13 mouse cellular contexts compared by ENCODE assay signal in genomic region chr16:90832495-90832894, GRCm38 (mm10). TPM values are rescaled to one million over a fixed set of nuclear protein-coding genes. Genes with fewer than 3 reads are reported as not detected.
A peak's percentile ranks its signal among the peaks of the same experiment; 100 is the strongest.
DNase-seq lines count a peak whose midpoint lies in the region; ATAC-seq and TF ChIP-seq lines count a peak whose summit lies in the region.
"Had no signal": no experiment of that assay in that cellular context is flagged by ENCODE, and none has a peak within 500 bp of the region (broad histone marks: within the 10 kb centered on the region; RNA-seq: fewer than 3 reads in every experiment).

No protein-coding gene starts in this region.

- peak overlapping the region; percentile 23 for H3K4me2 ChIP-seq in lung, embryonic 14.5 days
- H3K4me2 ChIP-seq in forebrain, embryonic 16.5 days (ENCODE audit: low read length): peak overlapping the region; percentile 84

- no peak for DNase-seq in gastrocnemius, adult 2 months
- DNase-seq in gastrocnemius, postnatal 10 days: no peak
- peak; percentile 32 for DNase-seq in lung, embryonic 14.5 days
- no peak for DNase-seq in lung, postnatal 4 days
- peak; percentile 64 for DNase-seq in NIH3T3 (ENCODE audit: low read depth)
- DNase-seq in right cerebral cortex, postnatal 4 days: no peak
- no peak for DNase-seq in frontal cortex, postnatal 36 days (ENCODE audit: low spot score in 2 of 2)
- DNase-seq: B cell, adult 2 months; left cerebral cortex, postnatal 4 days had no signal

- peaks cover 5% of the 10 kb centered on the region; the same call in 1 of the 2 replicates for H3K4me1 ChIP-seq in lung, embryonic 14.5 days (ENCODE audit: insufficient read depth)
- peaks cover 31% of the 10 kb centered on the region for H3K4me1 ChIP-seq in forebrain, embryonic 16.5 days (replicated peaks; ENCODE audit: control insufficient read depth, insufficient read depth, low read length)

- intact Hi-C loops in gastrocnemius, adult 2 months (cut with DNase I): loop anchor here (5.0 kb wide), 1 partner anchor 100 kb away; no protein-coding TSS in a partner anchor

- no peak for ATAC-seq in lung, embryonic 14.5 days (ENCODE audit: insufficient read depth)
- ATAC-seq in forebrain, embryonic 16.5 days: no peak

- no peaks in the 10 kb centered on the region for H3K9me3 ChIP-seq in lung, embryonic 14.5 days (ENCODE audit: low read depth, low read length)
- no peaks in the 10 kb centered on the region for H3K9me3 ChIP-seq in forebrain, embryonic 16.5 days (ENCODE audit: control insufficient read depth, low read length)

- TF ChIP-seq CTCF in gastrocnemius, adult 2 months (IDR thresholded peaks at IDR 0.05): no peak
- TF ChIP-seq CTCF in lung, embryonic 14.5 days (IDR thresholded peaks at IDR 0.05; ENCODE audit: low read depth): no peak

- peak overlapping the region; percentile 18 for H3K4me3 ChIP-seq in gastrocnemius, adult 2 months
- no peak overlapping the region for H3K4me3 ChIP-seq in lung, embryonic 14.5 days (ENCODE audit: low read depth, low read length)
- H3K4me3 ChIP-seq in forebrain, embryonic 16.5 days (replicated peaks; ENCODE audit: low read length): no peak overlapping the region; the same call in 1 of the 2 replicates

- WGBS in lung, embryonic 14.5 days: 28% methylated on average over 6 of the region's 6 CpGs
- 30% methylated on average over 6 of the region's 6 CpGs for WGBS in forebrain, embryonic 16.5 days

- H3K36me3 ChIP-seq in lung, embryonic 14.5 days (ENCODE audit: insufficient read depth): no peaks in the 10 kb centered on the region
- no peaks in the 10 kb centered on the region for H3K36me3 ChIP-seq in forebrain, embryonic 16.5 days (ENCODE audit: control insufficient read depth, insufficient read depth)
- H3K36me3 ChIP-seq: G1E had no signal

- no peak overlapping the region for H3K9ac ChIP-seq in lung, embryonic 14.5 days
- no peak overlapping the region for H3K9ac ChIP-seq in forebrain, embryonic 16.5 days (replicated peaks; ENCODE audit: low read depth, low read length)

- H3K27me3 ChIP-seq in lung, embryonic 14.5 days (ENCODE audit: insufficient read depth, low read length): peaks cover 29% of the 10 kb centered on the region
- H3K27me3 ChIP-seq in forebrain, embryonic 16.5 days (replicated peaks; ENCODE audit: control insufficient read depth, insufficient read depth, low read length): peaks cover 3% of the 10 kb centered on the region; the same call in 1 of the 2 replicates

- no peak overlapping the region; the same call in 1 of the 2 replicates for H3K27ac ChIP-seq in gastrocnemius, adult 2 months
- no peak overlapping the region for H3K27ac ChIP-seq in lung, embryonic 14.5 days (ENCODE audit: low read depth)
- no peak overlapping the region for H3K27ac ChIP-seq in forebrain, embryonic 16.5 days (ENCODE audit: low read length)
- H3K27ac ChIP-seq: kidney, postnatal 0 days had no signal

RNA-seq across cellular contexts. Expression of gene Eva1c, which starts 6.0 kb away (rescaled TPM):
- under 1 TPM; 0.10 to 0.56 TPM for total RNA-seq in gastrocnemius, adult 2 months (2021)
- total RNA-seq in gastrocnemius, postnatal 10 days (2021): under 1 TPM; 0.56 to 0.59 TPM
- polyA plus RNA-seq in lung, embryonic 14.5 days (2014; fragmentation: Nextera tagmentation; extraction: Ambion mirVana): 1.2 and 1.4 TPM in 2 replicates
- 5.9 and 7.2 TPM in 2 replicates for polyA plus RNA-seq in forebrain, embryonic 16.5 days (2015; fragmentation: Nextera tagmentation; extraction: Ambion mirVana)
- total RNA-seq: common myeloid progenitor, adult 5-6 weeks had no signal
- polyA plus RNA-seq: G1E had no signal

RNA-seq across cellular contexts. Expression of gene Urb1, which starts 22.3 kb away (rescaled TPM):
- total RNA-seq in gastrocnemius, adult 2 months (2021): 1 to 10 TPM; 4.7 to 5.0 TPM
- 1 to 10 TPM; 5.0 to 5.7 TPM for total RNA-seq in gastrocnemius, postnatal 10 days (2021)
- polyA plus RNA-seq in lung, embryonic 14.5 days (2014; fragmentation: Nextera tagmentation; extraction: Ambion mirVana): 10.9 and 11.7 TPM in 2 replicates
- polyA plus RNA-seq in forebrain, embryonic 16.5 days (2015; fragmentation: Nextera tagmentation; extraction: Ambion mirVana): 9.7 and 11.7 TPM in 2 replicates

Comparison
In these comparisons a context has a peak if more than half of its experiments do, and no peak if none do; other contexts are left out.
1. DNase-seq: peak in lung, embryonic 14.5 days (single experiment) and NIH3T3 (single experiment); none in gastrocnemius, adult 2 months (single experiment), gastrocnemius, postnatal 10 days (single experiment), lung, postnatal 4 days (0 of 2), right cerebral cortex, postnatal 4 days (single experiment) and frontal cortex, postnatal 36 days (0 of 2).